Mouse (Mus musculus) mammary gland, adult 2 months (tissue): ENCODE measurements around the gene Vmn2r105. TPM values are rescaled to one million over a fixed set of nuclear protein-coding genes. Genes with fewer than 3 reads are reported as not detected.

Source experiments
- polyA plus RNA-seq: library from polyadenylated mRNA; depleted of rRNA; stranded (reverse); fragments of >200 nt; gene quantifications from 2 replicates; pipeline ENCODE4 v1.2.3, GENCODE M21; 2012; ENCODE audit warnings: low replicate concordance; rRNA removed

Vmn2r105 gene
- polyA plus RNA-seq, result not detected in 2 replicates

DNA sequence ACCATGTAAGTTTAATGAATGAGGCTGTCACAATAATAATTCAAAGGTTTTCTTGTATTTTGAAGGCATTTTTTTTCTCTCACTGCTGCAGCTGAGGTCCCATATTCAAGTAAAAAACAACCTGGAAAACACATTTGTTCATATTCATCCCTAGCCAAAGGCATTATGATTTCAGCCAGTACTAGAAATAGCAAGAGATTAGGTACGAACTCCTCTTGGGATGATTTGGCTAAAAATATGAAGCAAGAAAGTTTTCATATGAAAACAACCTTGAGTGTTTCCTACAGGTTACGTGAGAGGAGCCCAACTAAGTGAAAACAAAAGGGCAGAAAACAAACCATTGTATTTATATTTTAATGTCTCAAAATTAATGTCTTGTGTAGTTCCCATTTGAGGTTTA is at the start of gene Vmn2r105:
Gene Vmn2r105 (minus strand): TSS at position 101 of the 400 bp plus-strand sequence.

DNA sequence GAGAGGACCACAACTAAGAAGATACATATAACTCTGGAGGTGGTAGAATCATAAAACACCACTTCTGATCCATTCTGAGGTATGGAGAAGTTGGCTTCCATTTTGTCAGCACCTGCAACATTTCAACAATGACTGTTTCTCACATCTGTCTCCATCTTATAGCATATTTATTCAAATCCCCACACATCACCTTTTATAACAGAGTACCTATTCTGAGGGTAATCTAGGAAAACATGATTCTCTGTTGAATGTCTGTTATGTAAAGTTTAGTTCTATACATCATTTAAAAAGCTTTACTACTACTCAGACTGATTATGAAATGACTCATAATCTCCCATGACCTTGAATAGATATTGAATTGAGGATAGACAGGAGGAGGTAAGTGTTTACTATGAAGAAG is 51.9 kb downstream of the Vmn2r105 start, which contains the start of gene Fpr-rs6:
Gene Fpr-rs6 (minus strand): TSS at position 101 of the 400 bp plus-strand sequence.

Other genes starting within 250 kb of the Vmn2r105 start
- not detected in 2 replicates for gene Vmn2r104, start 186.7 kb downstream of the Vmn2r105 start, polyA plus RNA-seq
- not detected in 2 replicates for gene Fpr-rs7, start 120.8 kb downstream of the Vmn2r105 start, polyA plus RNA-seq
- not detected in 2 replicates for gene Fpr-rs6, start 52.0 kb downstream of the Vmn2r105 start, polyA plus RNA-seq
- not detected in 2 replicates for gene Vmn2r106, start 50.5 kb upstream of the Vmn2r105 start, polyA plus RNA-seq
- gene Vmn2r107, start 110.2 kb upstream of the Vmn2r105 start, polyA plus RNA-seq, result not detected in 2 replicates
- not detected in 2 replicates for gene Vmn1r224, start 179.1 kb upstream of the Vmn2r105 start, polyA plus RNA-seq
- gene Vmn2r108, start 246.3 kb upstream of the Vmn2r105 start, polyA plus RNA-seq, result not detected in 2 replicates